Mouse (Mus musculus): ENCODE results near the gene Prg4.

Gene Prg4

GRCm38 (mm10) chr1:150466132-150466531 lies at the start of gene Prg4:
TSS of gene Prg4 (minus strand) at chr1:150466165.
- no peak for DNase-seq (ENCODE audit: low spot score in 2 of 2)

- no peak for DNase-seq (ENCODE audit: low spot score in 2 of 2)
Observed at GRCm38 (mm10) chr1:150513041-150513440, 47.1 kb upstream of the Prg4 start.

GRCm38 (mm10) chr1:150505794-150506193 lies 39.8 kb upstream of the Prg4 start:
- no peak for DNase-seq (ENCODE audit: low spot score in 2 of 2)

GRCm38 (mm10) chr1:150503321-150503720 lies 37.4 kb upstream of the Prg4 start:
- no peak for DNase-seq (ENCODE audit: low spot score in 2 of 2)

- no peak for DNase-seq (ENCODE audit: low spot score in 2 of 2)
Observed at GRCm38 (mm10) chr1:150498177-150498576, 32.2 kb upstream of the Prg4 start.

GRCm38 (mm10) chr1:150497690-150498089 lies 31.7 kb upstream of the Prg4 start:
- no peak for DNase-seq (ENCODE audit: low spot score in 2 of 2)

- DNase-seq (ENCODE audit: low spot score in 2 of 2) = no peak
Observed at GRCm38 (mm10) chr1:150496626-150497302, 30.8 kb upstream of the Prg4 start.

- DNase-seq (ENCODE audit: low spot score in 2 of 2) = no peak
Observed at GRCm38 (mm10) chr1:150489148-150489547, 23.2 kb upstream of the Prg4 start.

- DNase-seq (ENCODE audit: low spot score in 2 of 2) = no peak
Observed at GRCm38 (mm10) chr1:150480674-150481073, 14.7 kb upstream of the Prg4 start.

- no peak for DNase-seq (ENCODE audit: low spot score in 2 of 2)
Observed at GRCm38 (mm10) chr1:150472525-150472924, 6.6 kb upstream of the Prg4 start.

- DNase-seq (ENCODE audit: low spot score in 2 of 2) = no peak
Observed at GRCm38 (mm10) chr1:150469992-150470391, 4.0 kb upstream of the Prg4 start.

- no peak for DNase-seq (ENCODE audit: low spot score in 2 of 2)
Observed at GRCm38 (mm10) chr1:150465364-150465763, 601 bp downstream of the Prg4 start.

- no peak for DNase-seq (ENCODE audit: low spot score in 2 of 2)
Observed at GRCm38 (mm10) chr1:150463691-150464090, 2.3 kb downstream of the Prg4 start.

GRCm38 (mm10) chr1:150463068-150463467 lies 2.9 kb downstream of the Prg4 start:
- no peak for DNase-seq (ENCODE audit: low spot score in 2 of 2)

- no peak for DNase-seq (ENCODE audit: low spot score in 2 of 2)
Observed at GRCm38 (mm10) chr1:150460595-150460994, 5.4 kb downstream of the Prg4 start.

GRCm38 (mm10) chr1:150459599-150459998 lies 6.4 kb downstream of the Prg4 start:
- DNase-seq (ENCODE audit: low spot score in 2 of 2) = no peak

GRCm38 (mm10) chr1:150458977-150459376 lies 7.0 kb downstream of the Prg4 start:
- DNase-seq (ENCODE audit: low spot score in 2 of 2) = no peak

GRCm38 (mm10) chr1:150441731-150442130 lies 24.2 kb downstream of the Prg4 start:
- no peak for DNase-seq (ENCODE audit: low spot score in 2 of 2)

- no peak for DNase-seq (ENCODE audit: low spot score in 2 of 2)
Observed at GRCm38 (mm10) chr1:150438641-150439040, 27.3 kb downstream of the Prg4 start.

- DNase-seq (ENCODE audit: low spot score in 2 of 2) = no peak
Observed at GRCm38 (mm10) chr1:150426216-150426615, 39.7 kb downstream of the Prg4 start.

GRCm38 (mm10) chr1:150425665-150426064 lies 40.3 kb downstream of the Prg4 start:
- DNase-seq (ENCODE audit: low spot score in 2 of 2) = no peak

GRCm38 (mm10) chr1:150418426-150418825 lies 47.5 kb downstream of the Prg4 start:
- DNase-seq (ENCODE audit: low spot score in 2 of 2) = no peak

GRCm38 (mm10) chr1:150416006-150416405 lies 50.0 kb downstream of the Prg4 start:
- DNase-seq (ENCODE audit: low spot score in 2 of 2) = no peak

- no peak for DNase-seq (ENCODE audit: low spot score in 2 of 2)
Observed at GRCm38 (mm10) chr1:150409996-150410395, 56.0 kb downstream of the Prg4 start.
